Mouse (Mus musculus) hindbrain, embryonic 15.5 days (tissue): ENCODE results near the gene Sprr4. TPM values are rescaled to one million over a fixed set of nuclear protein-coding genes. Genes with fewer than 3 reads are reported as not detected.

Experiments
- ATAC-seq: fragments of 200-750 bp; cut with Nextera tagmentation; 2 replicates; pipeline ENCODE4 v1.8.0; 2017; ENCODE audit warnings: low read depth, moderate number of reproducible peaks, moderate TSS enrichment; ENCODE audit not compliant: low FRiP score
- H3K27ac ChIP-seq: fragments of 300-500 bp; sonication (generic); replicated peaks from 2 replicates; pipeline ENCODE4 v1.5.1; 2015; ENCODE audit warnings: mild to moderate bottlenecking, inconsistent platforms
- H3K27me3 ChIP-seq: fragments of 300-500 bp; sonication (generic); 2 replicates; pipeline ENCODE4 v1.6.1; 2015; ENCODE audit warnings: control low read depth, inconsistent platforms
- H3K36me3 ChIP-seq: fragments of 300-500 bp; sonication (generic); 2 replicates; pipeline ENCODE4 v1.6.1; 2015; ENCODE audit warnings: control low read depth, inconsistent platforms
- H3K4me1 ChIP-seq: fragments of 300-500 bp; sonication (generic); replicated peaks from 2 replicates; pipeline ENCODE4 v1.6.1; 2015; ENCODE audit warnings: control low read depth, inconsistent platforms
- H3K4me2 ChIP-seq: fragments of 300-500 bp; sonication (generic); 2 replicates; pipeline ENCODE4 v1.6.1; 2015; ENCODE audit warnings: moderate library complexity, mild to moderate bottlenecking, inconsistent platforms
- H3K4me3 ChIP-seq: fragments of 300-500 bp; sonication (generic); 2 replicates; pipeline ENCODE4 v1.5.1; 2015; ENCODE audit warnings: mild to moderate bottlenecking, inconsistent platforms
- H3K9ac ChIP-seq: fragments of 300-500 bp; sonication (generic); 2 replicates; pipeline ENCODE4 v1.6.1; 2015; ENCODE audit warnings: inconsistent platforms
- H3K9me3 ChIP-seq: fragments of 300-500 bp; sonication (generic); 2 replicates; pipeline ENCODE4 v1.6.1; 2016; ENCODE audit warnings: control low read depth, inconsistent platforms
- WGBS: fragments of 180-500 bp; shearing (Covaris S2); methylation state at CpG from one replicate; pipeline ENCODE4 v1.1.7; 2015; 5-methylcytosine and 5-hydroxymethylcytosine counted together
- polyA plus RNA-seq: library from polyadenylated mRNA; unstranded; fragments of >200 nt; fragmentation: Nextera tagmentation; extraction: Ambion mirVana; gene quantifications from 2 replicates; pipeline ENCODE4 v1.2.1, GENCODE M21; 2015

Sprr4 gene
- polyA plus RNA-seq, 1 experiment from 2014 or later, result not detected

- 69% methylated on average over 2 of the region's 2 CpGs for WGBS
- H3K9ac ChIP-seq, result no peak within 1 kb of the TSS
- no peak within 1 kb of the TSS for H3K4me2 ChIP-seq
- H3K27me3 ChIP-seq, result no peaks in the 10 kb centered on the region
- no peaks in the 10 kb centered on the region for H3K4me1 ChIP-seq
- no peak within 1 kb of the TSS for H3K4me3 ChIP-seq
- H3K36me3 ChIP-seq, result no peaks in the 10 kb centered on the region
- H3K9me3 ChIP-seq, result no peaks in the 10 kb centered on the region
- no peak within 1 kb of the TSS for H3K27ac ChIP-seq
- ATAC-seq, result no peak
These were observed 41.7 kb downstream of the Sprr4 start, which contains the start of gene Sprr3 for GRCm38 (mm10) chr3:92458620-92459019. TSS of gene Sprr3 (minus strand) at chr3:92458720.

GRCm38 (mm10) chr3:92455151-92455550, 45.1 kb downstream of the Sprr4 start:
- H3K9ac ChIP-seq, result no peak overlapping the region
- H3K27ac ChIP-seq, result no peak overlapping the region
- no peak overlapping the region for H3K4me2 ChIP-seq
- WGBS, result 91% methylated on average over 5 of the region's 5 CpGs
- no peaks in the 10 kb centered on the region for H3K36me3 ChIP-seq
- no peaks in the 10 kb centered on the region for H3K4me1 ChIP-seq
- H3K4me3 ChIP-seq, result no peak overlapping the region
- no peaks in the 10 kb centered on the region for H3K27me3 ChIP-seq
- H3K9me3 ChIP-seq, result no peaks in the 10 kb centered on the region
- no peak for ATAC-seq

Other genes with a start within 250 kb of the Sprr4 start
- gene Sprr2a3, start 215.1 kb downstream of the Sprr4 start, polyA plus RNA-seq, result not detected in 2 replicates
- 0.63 TPM in 1 of 2 replicates, not detected in the other for gene Sprr2b, start 183.9 kb downstream of the Sprr4 start, polyA plus RNA-seq
- not detected in 2 replicates for gene Sprr2d, start 161.4 kb downstream of the Sprr4 start, polyA plus RNA-seq
- not detected in 2 replicates for gene Sprr2e, start 148.3 kb downstream of the Sprr4 start, polyA plus RNA-seq
- not detected in 2 replicates for gene Sprr2f, start 135.3 kb downstream of the Sprr4 start, polyA plus RNA-seq
- not detected in 2 replicates for gene Sprr2h, start 114.8 kb downstream of the Sprr4 start, polyA plus RNA-seq
- gene Sprr2i, start 92.5 kb downstream of the Sprr4 start, polyA plus RNA-seq, result not detected in 2 replicates
- gene Sprr2j-ps, start 82.4 kb downstream of the Sprr4 start, polyA plus RNA-seq, result not detected in 2 replicates
- 6.2 and 10.3 TPM in 2 replicates for gene Gm9774, start 71.1 kb downstream of the Sprr4 start, polyA plus RNA-seq
- not detected in 2 replicates for gene Sprr2k, start 67.9 kb downstream of the Sprr4 start, polyA plus RNA-seq
- gene Sprr1b, start 61.7 kb downstream of the Sprr4 start, polyA plus RNA-seq, result not detected in 2 replicates
- gene Sprr3, start 41.8 kb downstream of the Sprr4 start, polyA plus RNA-seq, result not detected in 2 replicates
- not detected in 2 replicates for gene Sprr1a, start 14.6 kb downstream of the Sprr4 start, polyA plus RNA-seq
- not detected in 2 replicates for gene 2310046K23Rik, start 34.0 kb upstream of the Sprr4 start, polyA plus RNA-seq
- not detected in 2 replicates for gene Ivl, start 73.2 kb upstream of the Sprr4 start, polyA plus RNA-seq
- gene Smcp, start 88.5 kb upstream of the Sprr4 start, polyA plus RNA-seq, result not detected in 2 replicates
- not detected in 2 replicates for gene 2210017I01Rik, start 107.0 kb upstream of the Sprr4 start, polyA plus RNA-seq
- not detected in 2 replicates for gene Lce6a, start 121.2 kb upstream of the Sprr4 start, polyA plus RNA-seq
- gene Lce1a1, start 147.8 kb upstream of the Sprr4 start, polyA plus RNA-seq, result not detected in 2 replicates
- not detected in 2 replicates for gene Lce1b, start 156.4 kb upstream of the Sprr4 start, polyA plus RNA-seq
- gene Lce1a2, start 169.8 kb upstream of the Sprr4 start, polyA plus RNA-seq, result not detected in 2 replicates
- not detected in 2 replicates for gene Lce1c, start 178.8 kb upstream of the Sprr4 start, polyA plus RNA-seq
- gene Lce1d, start 186.7 kb upstream of the Sprr4 start, polyA plus RNA-seq, result not detected in 2 replicates
- not detected in 2 replicates for gene Lce1e, start 208.6 kb upstream of the Sprr4 start, polyA plus RNA-seq
- gene Lce1f, start 219.9 kb upstream of the Sprr4 start, polyA plus RNA-seq, result not detected in 2 replicates
- not detected in 2 replicates for gene Gm38119, start 238.6 kb upstream of the Sprr4 start, polyA plus RNA-seq